Mouse (Mus musculus) olfactory bulb, adult 2 months (tissue): ENCODE measurements around the gene Lmo2.

Source experiments
- CTCF ChIP-seq: fragments of 200-500 bp; IDR thresholded peaks from 2 replicates; pipeline ENCODE4 v1.5.1; 2012; ENCODE audit warnings: low read depth, mild to moderate bottlenecking, low read length, moderate library complexity; ENCODE audit not compliant: insufficient read depth
- POLR2A ChIP-seq: fragments of 200-500 bp; IDR thresholded peaks from 2 replicates; pipeline ENCODE4 v1.6.1; 2012; ENCODE audit warnings: mild to moderate bottlenecking, low read depth, low read length, moderate library complexity; ENCODE audit not compliant: insufficient read depth

DNA sequence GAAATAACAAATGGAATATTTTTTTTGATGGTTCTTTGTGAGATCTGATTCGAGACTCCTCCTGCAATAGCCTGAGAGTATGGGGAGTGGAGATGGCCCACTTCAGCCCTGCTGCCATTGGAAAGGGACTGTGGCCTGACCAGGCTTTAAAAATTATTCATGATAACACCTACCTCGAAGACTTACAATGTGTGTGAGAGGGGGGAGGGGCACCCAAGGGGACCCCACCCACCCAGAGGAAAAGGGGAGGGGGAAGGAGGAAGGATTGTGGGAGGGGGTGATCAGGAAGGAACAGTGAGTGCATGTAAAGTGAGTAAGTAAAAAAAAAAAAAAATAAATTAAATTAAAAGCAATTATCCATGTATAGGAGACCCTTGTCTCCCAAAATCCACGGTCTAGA is 848 bp downstream of the Lmo2 start:
- TF ChIP-seq CTCF (no peak), POLR2A (no peak)
